Mouse (Mus musculus): Measurements from ENCODE around the gene Pcnx. TPM values are rescaled to one million over a fixed set of nuclear protein-coding genes. Genes with fewer than 3 reads are reported as not detected.

Pcnx gene
- polyA plus RNA-seq, 1 experiment from 2014 or later, result 5.1 TPM

DNA sequence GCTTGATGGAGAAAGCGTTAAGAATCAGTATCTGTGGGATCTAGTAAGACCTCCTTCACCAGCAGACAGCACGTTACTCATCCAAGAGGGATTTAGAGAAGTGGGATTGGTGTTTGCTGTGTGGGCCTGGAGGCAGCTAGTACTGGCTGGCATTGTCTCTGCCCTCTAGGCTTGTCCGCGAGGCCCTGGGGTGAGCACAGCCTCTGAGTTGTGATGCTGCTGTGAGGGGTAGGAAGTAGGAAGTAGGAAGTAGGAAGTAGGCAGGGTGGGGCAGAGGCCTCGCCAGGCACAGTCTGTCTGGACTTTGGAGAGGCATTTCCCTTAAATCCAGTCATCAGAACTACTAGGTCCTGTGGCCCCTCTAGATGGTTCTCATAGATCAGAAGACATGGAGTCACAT, 50.6 kb downstream of the Pcnx start:
- no peak overlapping the region for H3K9ac ChIP-seq (ENCODE audit: low read length)
- no peak overlapping the region for H3K4me2 ChIP-seq (replicated peaks; ENCODE audit: low read depth)
- no peak overlapping the region for H3K4me3 ChIP-seq (ENCODE audit: low read depth, low read length)
- DNase-seq (ENCODE audit: low spot score) (no peak), ATAC-seq (ENCODE audit: low FRiP score, low TSS enrichment) (no peak)
- peaks cover 2% of the 10 kb centered on the region; the same call in 1 of the 2 replicates for H3K36me3 ChIP-seq (ENCODE audit: control insufficient read depth, insufficient read depth, low read length)
- no peak overlapping the region for H3K27ac ChIP-seq (replicated peaks)
- H3K27me3 ChIP-seq (ENCODE audit: control insufficient read depth, insufficient read depth, low read length), result no peaks in the 10 kb centered on the region
- no peaks in the 10 kb centered on the region for H3K9me3 ChIP-seq (ENCODE audit: control insufficient read depth, low read length)
- H3K4me1 ChIP-seq (replicated peaks; ENCODE audit: control insufficient read depth, insufficient read depth), result no peaks in the 10 kb centered on the region
- 66% methylated on average over 5 of the region's 5 CpGs for WGBS
- TF ChIP-seq EP300 (optimal IDR thresholded peaks at IDR 0.05) (no peak), CTCF (IDR thresholded peaks at IDR 0.05; ENCODE audit: low read depth) (no peak)

DNA sequence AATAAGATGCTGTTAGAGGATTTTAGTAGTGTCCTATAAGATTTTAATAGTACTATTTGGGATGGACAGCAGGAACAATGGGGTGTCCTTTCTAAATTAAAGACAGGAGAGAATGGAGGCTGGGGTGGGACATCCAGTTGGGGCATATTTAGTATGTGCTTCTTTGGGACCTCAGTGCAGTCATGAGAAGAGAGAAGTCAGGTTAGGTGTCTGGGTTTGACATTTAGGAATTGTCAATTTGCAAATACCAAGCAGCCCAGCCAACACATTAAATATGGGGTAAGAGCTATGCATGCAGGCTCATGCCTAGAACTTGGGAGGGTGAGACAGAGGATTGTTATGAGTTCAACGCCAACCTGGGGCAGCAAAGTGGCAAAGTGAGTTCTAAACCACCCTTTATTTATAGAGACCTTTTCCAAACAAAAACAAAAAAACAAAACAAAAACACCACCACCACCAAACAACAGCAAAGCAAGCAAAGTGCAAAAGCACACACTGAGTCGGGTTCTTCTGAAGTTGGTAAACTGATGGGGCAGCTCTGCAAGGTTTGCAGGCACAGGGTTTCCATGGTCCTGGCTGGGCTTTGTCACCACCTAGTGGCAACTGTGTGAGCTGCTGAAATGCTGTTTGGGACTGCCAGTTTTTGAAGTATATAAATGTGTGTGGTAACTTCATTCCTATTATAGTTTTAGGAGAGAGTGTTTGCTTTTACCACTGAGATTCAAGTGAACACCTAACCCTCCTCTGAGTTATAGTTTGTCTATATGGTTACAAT, 55.5 kb downstream of the Pcnx start:
- H3K4me3 ChIP-seq (ENCODE audit: low read depth, low read length), result no peak overlapping the region
- DNase-seq (ENCODE audit: low spot score), result peak; percentile 83
- H3K4me1 ChIP-seq (replicated peaks; ENCODE audit: control insufficient read depth, insufficient read depth), result no peaks in the 10 kb centered on the region
- H3K9me3 ChIP-seq (ENCODE audit: control insufficient read depth, low read length), result no peaks in the 10 kb centered on the region
- no peak for ATAC-seq (ENCODE audit: low FRiP score, low TSS enrichment)
- TF ChIP-seq CTCF (IDR thresholded peaks at IDR 0.05; ENCODE audit: low read depth) (peak; percentile 98), EP300 (optimal IDR thresholded peaks at IDR 0.05) (no peak)
- no peaks in the 10 kb centered on the region for H3K27me3 ChIP-seq (ENCODE audit: control insufficient read depth, insufficient read depth, low read length)
- no peak overlapping the region for H3K9ac ChIP-seq (ENCODE audit: low read length)
- peaks cover 4% of the 10 kb centered on the region; the same call in 1 of the 2 replicates for H3K36me3 ChIP-seq (ENCODE audit: control insufficient read depth, insufficient read depth, low read length)
- H3K27ac ChIP-seq (replicated peaks), result no peak overlapping the region
- 45% methylated on average over 2 of the region's 2 CpGs for WGBS
- no peak overlapping the region for H3K4me2 ChIP-seq (replicated peaks; ENCODE audit: low read depth)

DNA sequence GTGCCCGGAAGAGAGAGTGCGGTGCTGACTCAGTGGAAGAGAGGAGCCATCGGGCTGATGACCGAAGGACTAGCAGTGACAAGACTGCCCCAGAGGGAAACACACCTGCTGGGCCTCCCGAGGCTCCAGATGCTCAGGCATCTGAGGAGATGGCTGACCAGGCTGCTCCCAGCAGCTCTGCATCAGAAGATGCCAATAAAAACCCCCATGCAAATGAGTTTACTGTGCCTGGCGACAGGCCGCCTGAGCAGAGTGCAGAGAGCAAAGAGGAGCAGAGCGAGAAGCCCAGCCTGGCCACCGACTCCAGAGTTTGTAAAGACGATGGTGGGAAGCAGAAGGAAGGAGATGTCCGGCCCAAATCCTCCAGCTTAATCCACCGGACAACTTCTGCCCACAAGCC, 58.5 kb downstream of the Pcnx start:
- DNase-seq (ENCODE audit: low spot score) (no peak), ATAC-seq (ENCODE audit: low FRiP score, low TSS enrichment) (no peak)
- H3K27me3 ChIP-seq (ENCODE audit: control insufficient read depth, insufficient read depth, low read length), result no peaks in the 10 kb centered on the region
- H3K27ac ChIP-seq (replicated peaks), result no peak overlapping the region
- H3K9ac ChIP-seq (ENCODE audit: low read length), result no peak overlapping the region
- H3K36me3 ChIP-seq (ENCODE audit: control insufficient read depth, insufficient read depth, low read length), result peaks cover 4% of the 10 kb centered on the region; the same call in 1 of the 2 replicates
- H3K4me1 ChIP-seq (replicated peaks; ENCODE audit: control insufficient read depth, insufficient read depth), result no peaks in the 10 kb centered on the region
- H3K4me3 ChIP-seq (ENCODE audit: low read depth, low read length), result no peak overlapping the region
- H3K9me3 ChIP-seq (ENCODE audit: control insufficient read depth, low read length), result no peaks in the 10 kb centered on the region
- TF ChIP-seq EP300 (optimal IDR thresholded peaks at IDR 0.05), result no peak
- TF ChIP-seq CTCF (IDR thresholded peaks at IDR 0.05; ENCODE audit: low read depth), result no peak
- H3K4me2 ChIP-seq (replicated peaks; ENCODE audit: low read depth), result no peak overlapping the region
- WGBS, result 91% methylated on average over 12 of the region's 12 CpGs

DNA sequence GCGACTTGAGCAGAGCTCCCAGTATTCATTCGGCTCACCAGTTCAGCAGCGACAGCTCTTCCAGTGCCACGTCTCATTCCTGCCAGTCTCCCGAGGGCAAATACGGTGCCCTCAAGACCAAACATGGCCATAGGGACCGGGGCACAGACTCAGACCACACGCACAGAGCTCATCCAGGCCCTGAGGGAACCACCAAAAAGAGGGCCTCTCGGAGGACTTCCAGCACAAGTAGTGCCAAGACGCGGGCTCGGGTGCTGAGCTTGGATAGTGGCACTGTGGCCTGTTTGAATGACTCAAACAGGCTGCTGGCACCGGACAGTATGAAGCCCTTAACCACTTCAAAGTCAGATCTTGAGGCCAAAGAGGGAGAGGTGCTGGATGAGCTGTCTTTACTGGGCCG, 59.1 kb downstream of the Pcnx start:
- 90% methylated on average over 14 of the region's 14 CpGs for WGBS
- no peak for TF ChIP-seq CTCF (IDR thresholded peaks at IDR 0.05; ENCODE audit: low read depth)
- no peaks in the 10 kb centered on the region for H3K9me3 ChIP-seq (ENCODE audit: control insufficient read depth, low read length)
- DNase-seq (ENCODE audit: low spot score), result no peak
- peaks cover 4% of the 10 kb centered on the region; the same call in 1 of the 2 replicates for H3K36me3 ChIP-seq (ENCODE audit: control insufficient read depth, insufficient read depth, low read length)
- H3K27me3 ChIP-seq (ENCODE audit: control insufficient read depth, insufficient read depth, low read length), result no peaks in the 10 kb centered on the region
- no peaks in the 10 kb centered on the region for H3K4me1 ChIP-seq (replicated peaks; ENCODE audit: control insufficient read depth, insufficient read depth)
- H3K9ac ChIP-seq (ENCODE audit: low read length), result no peak overlapping the region
- H3K27ac ChIP-seq (replicated peaks), result no peak overlapping the region
- no peak overlapping the region for H3K4me3 ChIP-seq (ENCODE audit: low read depth, low read length)
- ATAC-seq (ENCODE audit: low FRiP score, low TSS enrichment), result no peak
- H3K4me2 ChIP-seq (replicated peaks; ENCODE audit: low read depth), result no peak overlapping the region

DNA sequence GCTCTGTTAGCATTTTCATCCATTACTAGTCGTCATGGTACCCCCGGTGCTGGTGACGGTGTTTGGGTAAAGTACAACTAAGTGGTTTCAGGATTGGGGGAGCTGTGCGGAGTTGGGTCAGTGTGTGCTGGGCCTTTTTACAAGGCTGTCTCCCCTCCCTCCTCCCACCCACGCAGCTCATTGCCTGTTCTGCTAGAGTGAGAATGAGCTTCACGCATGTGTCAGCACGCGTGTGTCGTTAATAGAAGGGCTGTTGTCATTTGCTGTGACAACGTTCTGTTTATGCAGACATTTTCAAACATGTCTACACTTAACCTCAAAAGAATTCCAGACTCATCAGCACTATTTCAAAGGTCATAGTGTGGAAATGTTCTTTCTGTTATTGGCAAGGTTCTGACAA, 60.2 kb downstream of the Pcnx start:
- no peaks in the 10 kb centered on the region for H3K9me3 ChIP-seq (ENCODE audit: control insufficient read depth, low read length)
- no peaks in the 10 kb centered on the region for H3K4me1 ChIP-seq (replicated peaks; ENCODE audit: control insufficient read depth, insufficient read depth)
- no peak overlapping the region for H3K4me2 ChIP-seq (replicated peaks; ENCODE audit: low read depth)
- DNase-seq (ENCODE audit: low spot score), result no peak
- WGBS, result 65% methylated on average over 10 of the region's 10 CpGs
- H3K4me3 ChIP-seq (ENCODE audit: low read depth, low read length), result no peak overlapping the region
- no peaks in the 10 kb centered on the region for H3K27me3 ChIP-seq (ENCODE audit: control insufficient read depth, insufficient read depth, low read length)
- H3K27ac ChIP-seq (replicated peaks), result no peak overlapping the region
- H3K36me3 ChIP-seq (ENCODE audit: control insufficient read depth, insufficient read depth, low read length), result peaks cover 4% of the 10 kb centered on the region; the same call in 1 of the 2 replicates
- no peak for ATAC-seq (ENCODE audit: low FRiP score, low TSS enrichment)
- no peak overlapping the region for H3K9ac ChIP-seq (ENCODE audit: low read length)
- TF ChIP-seq EP300 (optimal IDR thresholded peaks at IDR 0.05), result no peak
- TF ChIP-seq CTCF (IDR thresholded peaks at IDR 0.05; ENCODE audit: low read depth), result no peak

DNA sequence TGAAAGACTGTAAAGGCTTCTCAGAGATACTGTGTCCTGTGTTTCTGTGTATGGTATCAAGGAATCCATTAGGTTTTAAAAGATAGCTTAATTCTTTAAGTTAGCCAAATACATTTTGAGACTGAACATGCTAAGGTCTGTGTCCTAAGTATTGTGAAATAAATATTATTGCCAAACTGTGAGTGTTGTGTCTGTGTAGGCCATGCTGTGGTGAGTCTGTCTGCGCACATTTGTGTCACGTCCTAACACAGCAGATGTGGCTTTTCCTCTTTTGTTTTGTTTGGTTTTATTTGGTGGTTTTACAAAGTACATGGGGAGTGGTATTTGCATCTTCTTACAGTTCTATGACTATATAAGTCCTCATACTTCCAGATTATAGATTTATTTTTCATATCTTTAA, 60.8 kb downstream of the Pcnx start:
- Histone ChIP-seq H3K9ac (ENCODE audit: low read length) (no peak overlapping the region), H3K9me3 (ENCODE audit: control insufficient read depth, low read length) (no peaks in the 10 kb centered on the region), H3K27ac (replicated peaks) (no peak overlapping the region), H3K4me1 (replicated peaks; ENCODE audit: control insufficient read depth, insufficient read depth) (no peaks in the 10 kb centered on the region), H3K27me3 (ENCODE audit: control insufficient read depth, insufficient read depth, low read length) (no peaks in the 10 kb centered on the region), H3K4me3 (ENCODE audit: low read depth, low read length) (no peak overlapping the region), H3K4me2 (replicated peaks; ENCODE audit: low read depth) (no peak overlapping the region), H3K36me3 (ENCODE audit: control insufficient read depth, insufficient read depth, low read length) (peaks cover 4% of the 10 kb centered on the region; the same call in 1 of the 2 replicates)
- ATAC-seq (ENCODE audit: low FRiP score, low TSS enrichment) (no peak), DNase-seq (ENCODE audit: low spot score) (no peak)
- no peak for TF ChIP-seq EP300 (optimal IDR thresholded peaks at IDR 0.05)
- TF ChIP-seq CTCF (IDR thresholded peaks at IDR 0.05; ENCODE audit: low read depth), result no peak
- 76% methylated on average over 2 of the region's 2 CpGs for WGBS

Measured in stomach, postnatal 0 days (tissue).